In the genomic region with DNA sequence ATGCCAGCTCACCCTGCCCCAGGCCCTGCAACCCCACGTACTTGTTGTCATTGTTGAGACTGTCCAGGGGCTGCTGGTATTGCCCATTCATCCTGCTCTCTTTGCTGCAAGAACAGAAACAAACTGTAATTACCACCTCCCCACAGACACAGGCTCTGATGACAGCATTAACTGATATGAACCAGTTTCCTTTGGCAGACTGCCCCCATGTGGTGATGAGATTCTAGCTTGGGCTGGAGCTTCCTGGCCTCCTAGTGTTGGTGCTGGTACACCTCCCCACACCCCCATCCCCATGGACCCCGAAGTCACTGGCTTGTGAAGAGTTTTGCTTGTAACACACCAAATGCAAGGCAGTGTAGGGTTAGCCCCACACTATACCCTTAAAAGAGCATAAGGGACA, we compare ENCODE assay signal across 11 mouse cellular contexts. TPM values are rescaled to one million over a fixed set of nuclear protein-coding genes. Genes with fewer than 3 reads are reported as not detected.
DNase-seq lines count a peak whose midpoint lies in the region; ATAC-seq and TF ChIP-seq lines count a peak whose summit lies in the region.
"Had no signal": no experiment of that assay in that cellular context is flagged by ENCODE, and none has a peak within 500 bp of the region (broad histone marks: within the 10 kb centered on the region; RNA-seq: fewer than 3 reads in every experiment).

No protein-coding gene starts in this region.

- no peaks in the 10 kb centered on the region for H3K27me3 ChIP-seq in kidney, postnatal 0 days (ENCODE audit: insufficient read depth, low read length)
- H3K27me3 ChIP-seq in kidney, embryonic 16.5 days (ENCODE audit: insufficient read depth, low read length) = no peaks in the 10 kb centered on the region
- H3K27me3 ChIP-seq in stomach, postnatal 0 days (ENCODE audit: control insufficient read depth, insufficient read depth, low read length) = no peaks in the 10 kb centered on the region
- H3K27me3 ChIP-seq: embryonic facial prominence, embryonic 13.5 days had no signal

- no peak for TF ChIP-seq POLR2A in lung, adult 2 months (IDR thresholded peaks at IDR 0.05; ENCODE audit: borderline replicate concordance, extremely low read depth, low read depth, low read length)

- no peak overlapping the region for H3K4me2 ChIP-seq in kidney, postnatal 0 days (ENCODE audit: low read length)
- H3K4me2 ChIP-seq in kidney, embryonic 16.5 days (replicated peaks; ENCODE audit: low read depth, low read length) = no peak overlapping the region
- no peak overlapping the region for H3K4me2 ChIP-seq in stomach, postnatal 0 days (replicated peaks; ENCODE audit: low read depth)
- H3K4me2 ChIP-seq: embryonic facial prominence, embryonic 13.5 days had no signal

- H3K9me3 ChIP-seq in kidney, postnatal 0 days (replicated peaks; ENCODE audit: low read length) = no peaks in the 10 kb centered on the region
- H3K9me3 ChIP-seq in kidney, embryonic 16.5 days (ENCODE audit: low read length) = no peaks in the 10 kb centered on the region
- H3K9me3 ChIP-seq in stomach, postnatal 0 days (ENCODE audit: control insufficient read depth, low read length) = no peaks in the 10 kb centered on the region
- H3K9me3 ChIP-seq: embryonic facial prominence, embryonic 13.5 days had no signal

- TF ChIP-seq EP300 in stomach, postnatal 0 days (optimal IDR thresholded peaks at IDR 0.05) = no peak

- H3K9ac ChIP-seq in kidney, postnatal 0 days (ENCODE audit: low read depth, low read length) = no peak overlapping the region
- no peak overlapping the region for H3K9ac ChIP-seq in kidney, embryonic 16.5 days (replicated peaks; ENCODE audit: low read length)
- H3K9ac ChIP-seq in stomach, postnatal 0 days (ENCODE audit: low read length) = no peak overlapping the region
- H3K9ac ChIP-seq: embryonic facial prominence, embryonic 13.5 days had no signal

- peaks cover 82% of the 10 kb centered on the region for H3K36me3 ChIP-seq in kidney, postnatal 0 days (ENCODE audit: insufficient read depth, low read length)
- peaks cover 89% of the 10 kb centered on the region for H3K36me3 ChIP-seq in kidney, embryonic 16.5 days (ENCODE audit: insufficient read depth, low read length)
- H3K36me3 ChIP-seq in stomach, postnatal 0 days (ENCODE audit: control insufficient read depth, insufficient read depth, low read length) = peaks cover 64% of the 10 kb centered on the region

- 95% methylated on average over 2 of the region's 2 CpGs for whole genome bisulfite sequencing in kidney, postnatal 0 days
- WGBS in kidney, embryonic 16.5 days = 94% methylated on average over 2 of the region's 2 CpGs
- 81% methylated on average over 2 of the region's 2 CpGs for WGBS in lung, adult 2 months
- WGBS in stomach, postnatal 0 days = 79% methylated on average over 2 of the region's 2 CpGs

- TF ChIP-seq CTCF in kidney, postnatal 0 days (IDR thresholded peaks at IDR 0.05; ENCODE audit: low read depth) = peak; percentile 57
- peak; percentile 53 for TF ChIP-seq CTCF in lung, adult 2 months (IDR thresholded peaks at IDR 0.05; ENCODE audit: insufficient read depth, low read length)
- TF ChIP-seq CTCF in stomach, postnatal 0 days (IDR thresholded peaks at IDR 0.05; ENCODE audit: low read depth) = peak; percentile 63

- peak; percentile 46 to 57 for DNase-seq in cerebellum, adult 18-20 months
- no peak for DNase-seq in cerebellum, adult 8-10 months
- peak; percentile 38 for DNase-seq in kidney, postnatal 0 days (ENCODE audit: low spot score)
- DNase-seq in adrenal gland, postnatal 36 days = peak; percentile 45 to 65
- DNase-seq in lung, adult 2 months = no peak
- DNase-seq in stomach, postnatal 0 days (ENCODE audit: low spot score) = no peak
- no peak for DNase-seq in gastrocnemius, postnatal 4 days (ENCODE audit: low spot score in 2 of 2)

- no peak for ATAC-seq in kidney, postnatal 0 days (replicated peaks; ENCODE audit: low FRiP score, low read depth)
- no peak for ATAC-seq in kidney, embryonic 16.5 days (ENCODE audit: low FRiP score, low TSS enrichment)
- ATAC-seq in stomach, postnatal 0 days (ENCODE audit: low FRiP score, low TSS enrichment) = no peak

- H3K4me3 ChIP-seq in kidney, postnatal 0 days (replicated peaks; ENCODE audit: low read depth, low read length) = no peak overlapping the region
- H3K4me3 ChIP-seq in kidney, embryonic 16.5 days (ENCODE audit: low read length) = no peak overlapping the region
- no peak overlapping the region for H3K4me3 ChIP-seq in lung, adult 2 months (replicated peaks; ENCODE audit: extremely low read depth, low read depth, low read length)
- H3K4me3 ChIP-seq in stomach, postnatal 0 days (ENCODE audit: low read depth, low read length) = no peak overlapping the region
- H3K4me3 ChIP-seq: embryonic facial prominence, embryonic 13.5 days had no signal

- no peaks in the 10 kb centered on the region for H3K4me1 ChIP-seq in kidney, postnatal 0 days (replicated peaks; ENCODE audit: insufficient read depth, low read length)
- H3K4me1 ChIP-seq in kidney, embryonic 16.5 days (ENCODE audit: insufficient read depth, low read length) = no peaks in the 10 kb centered on the region
- H3K4me1 ChIP-seq in lung, adult 2 months (ENCODE audit: control insufficient read depth, insufficient read depth, low read length) = peaks cover 4% of the 10 kb centered on the region
- no peaks in the 10 kb centered on the region for H3K4me1 ChIP-seq in stomach, postnatal 0 days (replicated peaks; ENCODE audit: control insufficient read depth, insufficient read depth)
- H3K4me1 ChIP-seq: embryonic facial prominence, embryonic 13.5 days had no signal

- H3K27ac ChIP-seq in kidney, postnatal 0 days = no peak overlapping the region
- H3K27ac ChIP-seq in kidney, embryonic 16.5 days (ENCODE audit: low read length) = no peak overlapping the region
- H3K27ac ChIP-seq in stomach, postnatal 0 days (replicated peaks) = no peak overlapping the region
- H3K27ac ChIP-seq: embryonic facial prominence, embryonic 13.5 days had no signal

RNA-seq across cellular contexts. Expression of gene Usp22, which starts 19.1 kb away (rescaled TPM):
- polyA plus RNA-seq in kidney, postnatal 0 days (2015; fragmentation: Nextera tagmentation; extraction: Ambion mirVana) = 73.0 and 85.5 TPM in 2 replicates
- polyA plus RNA-seq in kidney, embryonic 16.5 days (2015; fragmentation: Nextera tagmentation; extraction: Ambion mirVana) = 137 and 144 TPM in 2 replicates
- 10 to 100 TPM; 59.1 to 99.4 TPM for total RNA-seq in adrenal gland, postnatal 36 days (2021)
- 37.6 and 43.6 TPM in 2 replicates for polyA plus RNA-seq in lung, adult 2 months (2012; rRNA removed)
- polyA plus RNA-seq in stomach, postnatal 0 days (2015; fragmentation: Nextera tagmentation; extraction: Ambion mirVana) = 31.9 and 35.6 TPM in 2 replicates
- total RNA-seq in gastrocnemius, postnatal 4 days (2021) = 10 to 100 TPM; 53.1 to 54.8 TPM

RNA-seq across cellular contexts. Expression of gene Tnfrsf13b, which starts 29.2 kb away (rescaled TPM):
- polyA plus RNA-seq in kidney, postnatal 0 days (2015; fragmentation: Nextera tagmentation; extraction: Ambion mirVana) = 1.2 and 1.7 TPM in 2 replicates
- 1.3 and 1.8 TPM in 2 replicates for polyA plus RNA-seq in kidney, embryonic 16.5 days (2015; fragmentation: Nextera tagmentation; extraction: Ambion mirVana)
- 1 to 10 TPM in 1 of 2 experiments, under 1 TPM in 1; 0.40 to 1.1 TPM for total RNA-seq in adrenal gland, postnatal 36 days (2021)
- polyA plus RNA-seq in lung, adult 2 months (2012; rRNA removed) = 26.2 and 26.4 TPM in 2 replicates
- 1.9 and 2.6 TPM in 2 replicates for polyA plus RNA-seq in stomach, postnatal 0 days (2015; fragmentation: Nextera tagmentation; extraction: Ambion mirVana)
- total RNA-seq in gastrocnemius, postnatal 4 days (2021) = 1 to 10 TPM; 1.1 to 1.6 TPM
- polyA plus RNA-seq: C2C12 had no signal

RNA-seq across cellular contexts. Expression of gene Aldh3a1, which starts 51.6 kb away (rescaled TPM):
- not detected in 2 replicates for polyA plus RNA-seq in kidney, postnatal 0 days (2015; fragmentation: Nextera tagmentation; extraction: Ambion mirVana)
- polyA plus RNA-seq in kidney, embryonic 16.5 days (2015; fragmentation: Nextera tagmentation; extraction: Ambion mirVana) = not detected in 2 replicates
- total RNA-seq in adrenal gland, postnatal 36 days (2021) = under 1 TPM in 1 of 2 experiments, not detected in 1; 0.95 TPM
- 13.4 and 130 TPM in 2 replicates for polyA plus RNA-seq in lung, adult 2 months (2012; rRNA removed)
- polyA plus RNA-seq in stomach, postnatal 0 days (2015; fragmentation: Nextera tagmentation; extraction: Ambion mirVana) = 3.4 and 3.9 TPM in 2 replicates
- under 1 TPM; 0.41 to 0.56 TPM for total RNA-seq in gastrocnemius, postnatal 4 days (2021)
- polyA plus RNA-seq: neural tube, embryonic 11.5 days had no signal

Comparison
In these comparisons a context has a peak if more than half of its experiments do, and no peak if none do; other contexts are left out.
1. DNase-seq: peak in cerebellum, adult 18-20 months (2 of 2), kidney, postnatal 0 days (single experiment) and adrenal gland, postnatal 36 days (2 of 2); none in cerebellum, adult 8-10 months (single experiment), lung, adult 2 months (single experiment), stomach, postnatal 0 days (single experiment) and gastrocnemius, postnatal 4 days (0 of 2).
2. Peak in every context shown above with its lines, with median percentiles within 50 percentile points of each other: CTCF ChIP-seq.